Mouse (Mus musculus) frontal cortex, postnatal 14 days (tissue): Measurements from ENCODE around the gene Cpsf6.

Experiments used
- DNase-seq, 2 experiments: peaks; one replicate each; pipeline ENCODE4 v3.0.0; 2022; ENCODE audit warnings: low spot score in 2 of 2

The Cpsf6 gene

DNA sequence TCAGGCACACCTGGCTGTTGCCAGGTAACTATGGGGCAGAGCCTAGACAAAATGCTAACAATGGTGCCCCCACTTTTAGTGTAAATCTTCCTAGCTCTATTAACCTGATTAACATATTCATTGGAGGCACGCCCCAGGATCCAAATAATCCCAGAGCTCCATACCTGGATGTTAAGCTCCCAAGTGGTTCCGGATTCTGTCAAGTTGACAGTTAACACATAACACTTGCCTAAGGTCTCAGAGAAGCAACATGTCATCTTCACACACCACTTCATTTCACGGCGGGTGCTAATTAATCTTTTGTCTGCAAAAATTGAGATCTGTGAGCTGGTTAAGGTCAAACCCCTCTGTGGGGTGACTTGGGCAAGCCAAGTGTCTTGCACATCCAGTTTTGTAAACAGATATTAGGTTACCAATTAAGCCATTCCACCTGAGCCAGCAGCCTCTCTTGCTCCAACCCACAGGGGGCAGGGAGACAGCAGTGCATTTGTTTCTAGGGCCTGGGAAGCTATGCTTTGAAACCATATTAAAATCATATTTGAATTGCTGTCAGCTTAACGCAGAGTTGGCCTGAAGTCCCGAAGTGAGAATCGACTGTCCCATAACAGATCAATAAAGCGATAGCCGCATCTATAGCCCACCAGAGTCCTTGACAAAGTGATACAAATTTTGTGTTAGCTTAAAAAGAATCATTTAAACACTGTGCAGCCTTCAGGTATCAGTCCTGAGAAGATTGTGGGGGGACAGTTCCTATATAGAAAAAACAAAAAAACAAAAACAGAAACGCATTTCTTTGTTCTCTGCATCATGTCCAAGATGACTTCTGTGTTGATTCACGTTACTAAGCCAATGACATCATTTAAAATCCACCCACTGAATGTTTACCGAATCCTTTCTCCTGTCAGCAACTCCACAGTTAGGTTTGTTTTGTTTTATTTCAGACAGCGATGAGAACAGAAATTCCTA, 34.0 kb upstream of the Cpsf6 start:
- DNase-seq = no peak

DNA sequence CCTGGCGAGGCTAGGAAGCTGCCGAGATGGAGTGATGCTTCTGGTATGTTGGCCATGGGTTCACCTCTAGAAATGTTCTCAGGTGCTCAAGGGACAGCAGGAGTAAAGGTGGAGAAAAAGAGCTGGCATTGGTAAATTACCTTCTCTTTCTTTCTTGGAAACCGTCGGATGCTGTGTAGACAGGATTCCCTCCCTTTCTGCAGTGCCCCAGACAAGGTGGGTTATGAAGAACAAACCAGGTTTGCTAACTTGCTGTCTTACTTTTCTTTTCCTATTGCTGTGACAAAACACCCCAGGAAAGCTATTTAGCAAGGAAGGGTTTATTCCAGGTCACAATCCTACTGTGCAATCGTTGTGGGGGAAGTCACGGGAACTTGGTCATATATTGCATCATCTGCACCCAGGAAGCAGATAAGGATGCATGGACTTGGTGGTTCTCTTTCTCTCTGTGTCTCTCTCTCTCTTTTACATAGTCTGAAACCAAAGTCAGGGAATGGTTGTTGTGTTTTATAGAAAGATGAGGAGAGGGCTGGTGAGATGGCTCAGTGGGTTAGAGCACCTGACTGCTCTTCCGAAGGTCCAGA, 32.8 kb upstream of the Cpsf6 start:
- no peak for DNase-seq

DNA sequence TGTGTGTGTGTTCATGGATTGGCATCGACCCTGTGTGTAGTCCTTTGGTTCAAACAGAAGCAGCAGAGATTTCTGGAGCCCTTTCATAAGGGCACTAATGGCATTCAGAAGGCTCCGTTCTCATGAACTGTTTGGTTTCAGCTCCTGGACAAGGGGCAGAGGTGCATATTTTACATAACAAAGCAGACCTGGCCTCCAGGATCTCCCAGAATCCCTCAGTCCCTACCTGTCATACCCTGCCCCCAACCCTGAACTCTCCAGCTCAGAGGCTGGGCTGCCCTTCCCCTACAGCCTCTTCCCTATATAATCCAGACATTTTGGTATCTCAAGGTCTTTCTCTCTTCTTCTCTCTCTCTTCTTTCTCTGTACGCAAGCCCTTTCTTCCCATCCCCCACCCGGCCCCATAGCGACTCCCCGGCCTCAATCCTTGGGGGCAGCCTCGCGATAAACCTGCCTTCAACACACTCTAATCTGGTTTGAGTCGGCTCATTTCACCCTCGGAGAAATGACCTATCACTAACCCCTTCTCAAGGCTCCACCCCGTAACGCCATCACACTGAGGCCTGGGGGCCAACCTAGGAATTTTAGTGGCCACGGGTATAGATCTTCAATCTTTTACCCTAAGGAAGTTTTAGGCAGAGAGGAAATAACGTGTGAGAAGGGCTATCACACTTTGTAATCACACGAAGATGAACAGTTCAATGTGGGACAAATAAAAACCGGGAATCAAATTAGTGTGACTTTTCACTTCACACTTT, 32.1 kb upstream of the Cpsf6 start:
- no peak for DNase-seq

DNA sequence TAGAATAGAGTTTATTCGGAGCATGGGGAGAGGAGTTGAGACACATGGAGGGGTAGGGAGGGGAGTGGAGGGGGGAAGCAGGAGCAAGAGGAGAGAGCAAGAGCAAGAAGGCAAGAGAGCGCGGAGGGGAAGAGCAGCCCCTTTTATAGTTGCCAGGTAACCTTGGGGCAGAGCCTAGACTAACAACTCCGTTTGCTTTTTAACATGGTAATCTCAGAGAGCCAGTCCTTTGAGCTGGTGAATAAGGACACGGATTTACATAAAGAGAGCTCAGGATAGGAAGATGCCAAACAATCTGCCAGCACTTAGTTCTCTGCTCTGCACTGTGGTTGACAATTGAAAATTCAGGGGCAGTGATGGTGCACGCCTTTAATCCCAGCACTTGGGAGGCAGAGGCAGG, 31.3 kb upstream of the Cpsf6 start:
- DNase-seq = no peak

DNA sequence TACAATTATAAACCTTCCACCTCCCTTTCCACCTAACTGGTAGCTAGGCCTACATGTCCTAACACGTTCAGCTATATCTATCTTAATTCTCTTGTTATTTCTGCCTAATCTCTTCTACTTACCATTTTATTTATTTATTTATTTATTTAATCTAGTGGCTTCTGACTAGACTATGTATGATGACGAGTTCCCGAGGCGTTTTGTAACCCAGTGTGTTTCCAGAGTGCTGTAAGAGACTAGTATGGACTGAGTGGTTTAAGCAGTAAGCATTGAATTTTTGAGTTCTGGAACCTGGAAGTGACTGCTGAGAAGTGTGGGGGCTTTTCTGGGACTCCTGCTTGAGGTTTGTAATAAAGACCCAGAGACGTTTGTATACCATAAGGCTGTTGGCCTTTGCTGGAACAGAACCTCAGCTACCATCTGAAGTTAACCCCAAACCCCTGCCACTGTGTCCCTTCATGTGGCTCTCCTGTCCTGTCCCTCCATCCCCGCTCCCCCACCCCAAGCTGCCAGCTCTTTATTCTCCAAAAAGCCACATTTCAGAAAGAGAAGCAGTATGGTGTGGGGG, 30.8 kb upstream of the Cpsf6 start:
- no peak for DNase-seq

DNA sequence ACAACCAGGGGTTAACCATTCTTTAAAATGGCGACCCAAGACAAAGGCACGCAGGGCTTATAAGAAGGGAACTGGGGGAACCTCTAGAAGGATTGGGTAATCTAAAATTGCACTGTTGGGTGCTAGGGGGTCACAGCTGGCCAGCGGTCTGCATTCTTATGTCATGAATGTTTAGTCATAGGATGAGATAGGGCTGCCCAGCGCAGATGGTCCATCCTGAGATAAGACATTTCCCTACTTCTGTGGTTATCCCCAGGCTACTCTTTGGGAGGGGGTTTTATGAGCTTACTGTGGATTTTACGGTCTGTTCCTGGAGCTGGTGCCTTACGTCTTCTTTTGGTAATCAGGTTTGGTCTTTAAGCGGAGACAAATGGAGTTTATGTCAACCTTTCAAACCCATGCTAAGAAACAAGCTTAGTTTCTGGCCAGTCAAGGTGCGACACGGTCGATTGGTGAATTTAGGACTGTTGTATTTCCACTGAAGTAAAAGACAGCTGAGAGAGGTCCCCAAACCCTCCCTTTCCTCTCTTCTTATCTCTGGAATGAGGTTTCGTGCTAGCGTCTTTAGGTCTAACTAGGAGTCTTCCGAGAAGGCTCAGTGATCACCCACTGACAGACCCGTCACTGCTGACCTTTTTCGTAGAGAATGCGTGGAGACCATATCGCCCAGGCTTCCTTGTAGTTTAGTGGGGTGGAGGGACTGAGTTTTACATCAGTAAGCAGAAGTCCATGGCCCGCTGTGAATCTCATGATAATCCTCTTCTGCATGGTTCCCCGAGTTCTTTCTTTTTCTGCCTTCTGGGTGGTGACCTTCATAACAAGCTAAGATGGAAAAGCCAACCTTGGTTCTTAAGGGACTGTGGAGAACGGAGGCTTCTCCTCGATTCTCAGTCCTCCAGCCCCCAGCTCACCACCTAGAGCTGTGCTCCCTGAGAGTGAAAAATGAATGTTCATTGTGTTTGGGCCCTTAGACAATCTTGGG, 29.8 kb upstream of the Cpsf6 start:
- DNase-seq = no peak

DNA sequence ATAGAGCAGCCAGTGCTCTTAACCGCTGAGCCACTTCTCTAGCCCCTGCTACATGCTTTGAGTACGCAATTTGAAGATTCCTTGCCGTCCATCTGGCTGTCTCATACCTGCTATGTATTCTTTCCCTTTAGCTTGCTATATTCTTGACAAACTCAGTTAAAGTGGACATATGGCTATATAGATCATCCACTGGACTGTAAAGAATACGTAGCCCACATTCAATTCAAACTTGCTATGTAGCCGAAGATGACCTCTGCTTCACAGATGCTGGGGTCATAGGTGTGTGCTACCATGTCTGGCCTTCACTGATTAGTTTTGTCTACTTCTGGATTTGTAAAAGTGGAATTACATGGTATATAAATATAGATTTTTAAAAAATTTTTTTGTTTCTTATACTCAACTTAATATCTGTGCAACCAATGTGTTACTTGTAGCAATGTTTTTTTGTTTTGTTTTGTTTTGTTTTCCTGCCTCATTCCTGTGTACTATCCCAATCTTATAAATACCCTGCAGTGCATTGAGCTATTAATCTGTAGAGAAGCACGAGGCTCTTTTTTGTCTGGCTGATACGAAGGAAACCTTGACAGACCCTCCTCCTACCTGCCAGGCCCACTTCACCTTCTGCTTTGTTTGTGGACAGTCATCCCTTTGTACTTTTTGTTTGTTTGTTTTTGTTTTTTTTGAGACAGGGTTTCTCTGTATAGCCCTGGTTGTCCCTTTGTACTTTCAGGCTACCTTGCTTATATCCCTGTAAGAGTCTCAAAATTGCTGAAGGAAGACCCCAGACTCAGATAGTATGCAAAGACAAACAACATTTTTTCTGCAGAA, 28.9 kb upstream of the Cpsf6 start:
- DNase-seq = no peak

DNA sequence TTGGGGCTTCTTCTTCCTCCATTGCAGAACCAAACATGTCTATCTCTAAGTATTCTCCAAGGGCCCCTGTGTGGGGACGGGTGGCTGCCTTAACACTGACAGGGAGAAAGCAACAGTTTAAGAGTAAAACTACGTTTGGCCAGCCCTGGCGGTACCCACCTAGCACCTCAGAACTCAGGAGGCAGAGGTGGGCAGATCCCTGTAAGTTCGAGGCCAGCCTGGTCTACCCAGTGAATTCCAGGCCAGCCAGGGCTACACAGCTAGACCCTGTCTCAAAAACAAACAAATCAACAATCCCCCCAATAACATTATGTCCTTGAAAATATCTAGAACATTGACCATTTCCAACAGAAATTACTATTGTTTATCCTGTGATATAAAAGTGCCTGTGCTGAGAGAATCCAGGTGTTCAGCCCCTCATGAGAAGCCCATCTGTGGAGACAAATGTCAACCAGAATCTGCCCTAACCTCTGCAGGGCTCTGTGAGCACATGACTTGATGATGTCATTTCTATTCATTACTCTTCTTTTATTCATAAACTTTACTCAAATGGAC, 28.0 kb upstream of the Cpsf6 start:
- DNase-seq = no peak

DNA sequence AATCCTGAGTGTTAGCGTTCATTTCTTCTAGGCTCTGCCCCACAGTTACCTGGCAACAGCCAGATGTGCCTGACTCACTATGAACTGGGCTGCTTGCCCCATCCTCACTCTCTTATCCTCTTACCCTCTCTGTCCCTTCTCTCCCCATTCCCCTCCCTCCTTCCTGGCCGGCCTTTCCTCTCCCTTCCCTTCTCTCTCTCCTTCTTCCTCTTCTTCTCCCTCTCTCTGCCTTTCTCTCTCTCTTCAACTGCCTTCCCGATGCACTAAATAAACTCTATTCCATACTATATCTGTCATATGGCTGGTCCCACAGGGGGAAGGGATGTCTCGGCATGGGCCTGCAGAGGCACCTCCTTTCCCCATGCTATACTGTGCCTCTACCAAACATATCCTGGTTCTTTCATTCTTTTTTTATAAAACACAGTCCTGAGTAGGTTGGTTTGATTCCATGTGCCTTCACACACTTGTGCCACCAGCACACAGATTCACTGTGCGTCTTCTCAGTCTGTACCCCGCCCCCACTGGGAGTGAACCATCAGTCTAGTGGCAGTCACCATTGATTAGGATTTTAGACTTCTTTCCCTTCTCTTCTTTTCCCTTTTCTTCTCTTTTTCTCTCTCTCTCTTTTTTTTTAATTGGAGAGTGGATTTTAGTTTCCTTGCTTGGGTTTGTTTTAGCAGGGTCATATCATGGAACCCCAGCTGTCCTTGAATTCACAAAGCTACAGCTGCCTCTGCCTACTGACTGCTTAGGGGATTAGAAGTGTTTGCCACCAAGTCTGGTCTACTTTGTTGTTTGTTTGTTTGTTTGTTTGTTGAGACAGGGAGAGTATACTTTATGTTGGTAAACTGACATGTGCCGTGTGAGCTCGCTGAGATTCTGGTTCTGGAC, 27.3 kb upstream of the Cpsf6 start:
- DNase-seq = no peak

DNA sequence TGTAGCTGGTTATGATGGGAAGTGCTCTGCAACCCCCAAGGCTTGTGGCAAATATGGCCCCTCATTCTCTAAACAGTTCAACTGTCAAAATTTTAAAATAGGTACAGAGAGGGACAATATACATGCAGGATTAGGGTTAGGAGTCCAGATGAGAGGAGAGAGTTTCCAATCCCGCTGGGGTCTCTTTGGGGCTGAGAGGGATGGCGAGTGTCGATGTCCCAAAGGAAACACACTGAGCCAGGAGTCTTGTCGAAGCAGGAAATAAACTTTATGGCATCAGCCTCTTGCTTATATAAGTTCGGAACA, 26.4 kb upstream of the Cpsf6 start:
- no peak for DNase-seq

DNA sequence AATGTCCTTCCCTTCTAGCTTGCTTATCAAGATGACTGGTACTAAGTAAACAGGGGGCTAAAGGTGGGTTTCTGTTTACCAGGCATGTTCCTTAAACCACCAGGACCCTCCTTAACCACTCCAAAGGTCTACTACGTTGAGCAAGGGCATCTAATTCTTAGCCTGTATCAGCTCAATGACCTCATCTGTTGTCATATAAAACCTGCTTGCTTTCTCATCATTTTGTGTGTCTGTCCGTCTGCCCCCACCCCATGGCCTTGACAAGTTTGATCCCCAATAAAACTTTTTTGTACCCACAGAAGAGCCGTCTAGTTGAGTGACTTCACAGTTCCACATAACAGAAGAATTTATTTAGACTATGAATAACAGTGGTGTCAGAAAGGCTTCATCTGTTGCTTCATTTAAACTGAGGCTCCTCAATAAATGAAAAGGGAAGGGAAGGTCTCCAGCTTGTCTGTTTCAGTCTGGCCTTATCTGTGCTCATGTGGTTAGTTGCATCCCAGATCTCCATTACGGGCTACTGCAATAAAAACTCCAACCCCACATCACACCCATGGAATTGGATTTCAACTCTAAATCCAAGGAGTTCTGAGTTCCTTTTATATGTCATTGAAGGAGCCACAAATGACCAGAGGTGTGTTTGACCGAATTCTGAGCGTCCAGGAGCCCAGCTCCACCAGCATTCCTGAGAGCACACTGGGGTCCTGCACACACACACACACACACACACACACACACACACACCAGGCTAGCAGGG, 25.9 kb upstream of the Cpsf6 start:
- no peak for DNase-seq

DNA sequence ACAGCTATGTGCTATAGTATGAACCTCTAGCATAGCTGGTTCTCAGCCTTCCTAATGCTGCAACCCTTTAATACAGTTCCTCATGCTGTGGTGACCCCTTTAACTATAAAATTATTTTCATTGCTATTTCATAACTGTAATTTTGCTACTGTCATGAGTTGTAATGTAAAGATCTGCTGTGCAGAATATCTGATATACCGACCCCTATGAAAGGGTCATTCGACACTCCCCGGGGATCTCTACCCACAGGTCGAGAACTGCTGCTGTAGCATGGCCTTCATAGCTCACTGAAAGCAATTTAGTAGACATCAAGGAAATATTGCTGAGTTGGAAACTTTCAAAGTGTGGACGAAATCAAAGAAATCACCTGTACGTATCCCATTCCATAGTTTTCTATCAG, 24.6 kb upstream of the Cpsf6 start:
- no peak for DNase-seq

DNA sequence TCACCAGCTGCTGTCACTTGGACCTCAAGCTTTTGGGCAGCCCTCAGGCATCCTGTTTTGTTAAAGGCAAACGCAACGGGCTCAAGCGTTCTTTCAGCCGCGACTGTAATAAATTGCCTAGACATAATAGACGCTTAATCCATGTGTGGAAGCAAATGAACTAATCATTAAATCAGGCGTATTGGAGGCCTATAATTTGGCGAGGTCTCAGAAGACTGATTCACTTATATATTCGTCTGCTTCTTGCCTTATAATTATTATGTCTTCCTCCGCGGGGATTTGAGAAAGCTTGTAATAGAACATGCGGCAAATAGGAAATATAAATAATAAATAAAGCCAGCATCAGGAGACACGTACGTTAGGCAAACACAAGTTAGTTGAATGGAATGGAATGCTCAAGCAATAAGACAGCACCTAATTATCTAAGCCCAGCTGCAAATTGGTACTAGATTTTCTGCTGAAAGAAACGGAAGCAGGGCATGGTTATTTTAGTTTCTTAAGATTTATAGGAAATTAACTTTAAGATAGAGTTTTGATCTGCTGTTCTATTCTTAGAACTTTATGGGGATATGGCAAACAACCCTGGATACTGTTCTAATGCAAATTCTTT, 23.6 kb upstream of the Cpsf6 start:
- no peak for DNase-seq

DNA sequence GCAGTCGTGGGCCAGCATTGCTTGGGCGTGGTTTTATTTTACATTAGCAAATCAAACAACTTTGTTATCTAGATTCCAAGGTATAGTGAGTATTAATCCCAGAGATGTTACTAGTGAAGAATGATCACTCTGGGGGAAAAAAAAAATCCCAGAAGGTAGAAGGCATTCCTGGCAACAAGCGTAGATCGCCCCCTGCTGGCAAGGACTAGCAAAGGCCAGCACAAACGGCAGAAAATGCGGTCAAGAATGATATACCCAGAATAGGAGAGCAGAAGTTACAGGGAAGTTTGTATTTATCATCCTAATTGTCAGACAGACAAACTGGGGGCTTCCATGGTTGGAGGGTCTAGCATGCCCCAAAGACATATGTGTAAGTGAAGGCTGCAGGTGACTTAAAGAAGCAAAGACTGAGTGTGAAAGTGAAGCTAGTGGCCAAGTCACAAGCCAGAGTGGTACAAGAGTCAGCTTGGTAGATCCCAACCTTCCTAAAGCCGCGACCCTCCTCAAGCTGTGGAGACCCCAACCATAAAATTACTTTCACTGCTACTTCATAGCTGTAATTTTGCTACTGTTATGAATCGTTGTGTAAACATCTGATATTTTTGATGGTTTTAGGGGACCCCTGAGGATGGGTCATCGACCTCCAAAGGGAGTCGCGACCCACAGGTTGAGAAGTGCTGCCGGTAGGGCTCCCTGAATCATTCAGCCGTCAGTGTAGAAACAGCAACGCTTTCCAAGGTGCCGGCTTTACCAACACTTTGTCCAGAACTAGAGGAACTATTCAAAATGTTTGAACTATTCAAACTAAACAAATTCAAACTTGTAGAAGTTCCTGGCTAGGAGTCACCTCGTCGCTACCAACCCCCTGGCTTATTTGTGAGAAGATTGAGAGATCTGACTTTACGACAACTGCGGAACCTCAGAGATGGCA, 22.9 kb upstream of the Cpsf6 start:
- no peak for DNase-seq

DNA sequence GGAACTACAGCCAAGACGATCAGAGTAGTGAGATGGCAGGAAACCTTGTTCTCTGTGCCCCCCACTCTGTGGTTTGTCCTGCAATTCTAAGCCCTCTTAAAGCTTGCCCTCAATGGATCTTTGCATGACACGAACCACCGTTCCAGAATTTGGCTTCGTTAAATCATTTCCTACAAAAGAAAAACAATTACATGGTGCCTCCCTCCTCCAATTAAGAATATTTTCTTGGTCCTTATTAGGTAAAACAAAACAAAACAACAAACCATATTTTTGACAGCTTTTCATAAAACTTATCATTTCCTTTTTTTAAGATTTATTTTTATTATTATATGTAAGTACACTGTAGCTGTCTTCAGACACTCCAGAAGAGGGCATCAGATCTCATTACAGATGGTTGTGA, 21.5 kb upstream of the Cpsf6 start:
- no peak for DNase-seq

DNA sequence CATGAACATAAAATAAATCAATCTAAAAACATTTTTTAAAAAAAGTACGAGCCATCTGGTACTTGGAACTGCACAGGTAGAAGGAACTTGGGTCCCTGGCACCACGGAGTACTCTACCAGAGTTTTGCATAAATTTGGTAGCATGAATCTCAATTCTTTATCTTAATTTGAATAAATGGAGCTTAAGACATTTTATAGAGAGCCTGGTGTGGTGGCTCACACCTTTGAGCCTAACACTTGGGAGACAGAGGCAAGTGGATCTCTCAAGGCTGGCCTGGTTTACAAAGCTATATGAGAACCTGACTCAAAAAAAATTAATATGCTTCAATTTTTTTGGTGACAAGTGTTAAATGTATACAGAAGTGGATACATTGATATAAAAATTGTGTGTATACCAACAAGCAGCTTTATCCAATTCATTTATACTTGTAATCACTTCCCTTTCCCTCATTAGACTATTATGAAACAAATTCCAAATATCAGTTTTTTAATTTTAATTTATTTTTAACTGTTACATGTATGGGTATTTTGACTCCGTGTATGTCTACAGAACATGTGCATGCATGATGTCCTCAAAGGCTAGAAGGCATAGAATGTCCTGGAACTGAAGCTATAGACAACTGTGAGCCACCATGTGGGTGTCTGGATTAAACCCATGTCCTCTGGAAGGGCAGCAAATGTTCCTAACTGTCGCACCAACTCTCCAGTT, 20.6 kb upstream of the Cpsf6 start:
- DNase-seq = no peak
